Mouse (Mus musculus) heart, embryonic 10.5 days (tissue): ENCODE results near the gene Cxcl10. TPM values are rescaled to one million over a fixed set of nuclear protein-coding genes. Genes with fewer than 3 reads are reported as not detected.

Source experiments
- DNase-seq: peaks from one replicate; pipeline ENCODE4 v3.0.0-alpha.2; 2017; ENCODE audit warnings: low spot score
- H3K27ac ChIP-seq: fragments of 300-500 bp; sonication (generic); 2 replicates; pipeline ENCODE4 v1.5.1; 2016; ENCODE audit warnings: mild to moderate bottlenecking
- H3K27me3 ChIP-seq: fragments of 300-500 bp; sonication (generic); 2 replicates; pipeline ENCODE4 v1.6.1; 2016; ENCODE audit warnings: mild to moderate bottlenecking; ENCODE audit not compliant: poor library complexity, insufficient read depth, severe bottlenecking
- H3K36me3 ChIP-seq: fragments of 300-500 bp; sonication (generic); 2 replicates; pipeline ENCODE4 v1.6.1; 2016; ENCODE audit warnings: mild to moderate bottlenecking, moderate library complexity
- H3K4me1 ChIP-seq: fragments of 300-500 bp; sonication (generic); 2 replicates; pipeline ENCODE4 v1.6.1; 2016; ENCODE audit warnings: mild to moderate bottlenecking
- H3K4me3 ChIP-seq: fragments of 300-500 bp; sonication (generic); 2 replicates; pipeline ENCODE4 v1.5.1; 2016; ENCODE audit warnings: mild to moderate bottlenecking, moderate library complexity
- H3K9me3 ChIP-seq: fragments of 300-500 bp; sonication (generic); 2 replicates; pipeline ENCODE4 v1.6.1; 2016; ENCODE audit warnings: mild to moderate bottlenecking, moderate library complexity
- WGBS: fragments of 180-500 bp; shearing (Covaris S2); methylation state at CpG from one replicate; pipeline ENCODE4 v1.1.7; 2016; 5-methylcytosine and 5-hydroxymethylcytosine counted together
- polyA plus RNA-seq: library from polyadenylated mRNA; unstranded; fragments of >200 nt; fragmentation: Nextera tagmentation; extraction: Ambion mirVana; gene quantifications from 2 replicates; pipeline ENCODE4 v1.2.1, GENCODE M21; 2016

Cxcl10 gene
- 0.64 TPM in 1 of 2 replicates, not detected in the other for polyA plus RNA-seq

DNA sequence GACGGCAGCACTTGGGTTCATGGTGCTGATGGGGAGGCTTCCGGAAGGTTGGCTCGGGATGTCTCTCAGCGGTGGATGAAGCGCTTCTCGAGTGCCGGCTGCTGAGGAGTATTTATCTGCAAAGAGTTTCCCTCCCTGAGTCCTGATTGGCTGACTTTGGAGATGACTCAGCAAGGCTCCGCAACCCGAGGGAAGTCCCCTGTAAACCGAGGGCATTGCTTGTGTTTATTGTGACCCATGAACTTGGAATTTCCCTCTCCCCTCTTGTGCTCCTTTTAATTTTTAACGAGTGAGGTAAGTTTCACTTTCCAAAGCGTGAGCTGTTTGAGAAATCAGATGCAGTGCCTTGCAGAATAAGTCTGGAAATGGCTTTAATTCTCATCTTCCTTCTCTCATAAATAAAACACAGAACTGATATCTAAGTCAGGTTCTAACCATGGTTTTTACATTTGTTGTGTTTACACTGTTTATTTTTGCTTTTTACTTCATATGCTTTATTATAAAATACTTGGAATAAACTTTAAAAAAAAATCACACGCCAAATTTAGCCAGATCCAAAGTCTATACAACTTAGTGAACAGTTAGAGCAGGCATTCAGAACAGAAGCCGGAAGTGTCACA, at the start of gene Cxcl10:
Cxcl10 (minus strand) TSS at position 96 of the 620 bp plus-strand sequence.
- Histone ChIP-seq H3K36me3 (no peaks in the 10 kb centered on the region), H3K27ac (no peak within 1 kb of the TSS), H3K4me3 (peak within 1 kb of the TSS; percentile 38), H3K9me3 (no peaks in the 10 kb centered on the region), H3K27me3 (peaks cover 15% of the 10 kb centered on the region), H3K4me1 (peaks cover 16% of the 10 kb centered on the region)
- WGBS = 21% methylated on average over 14 of the region's 14 CpGs
- DNase-seq = peak; percentile 77

DNA sequence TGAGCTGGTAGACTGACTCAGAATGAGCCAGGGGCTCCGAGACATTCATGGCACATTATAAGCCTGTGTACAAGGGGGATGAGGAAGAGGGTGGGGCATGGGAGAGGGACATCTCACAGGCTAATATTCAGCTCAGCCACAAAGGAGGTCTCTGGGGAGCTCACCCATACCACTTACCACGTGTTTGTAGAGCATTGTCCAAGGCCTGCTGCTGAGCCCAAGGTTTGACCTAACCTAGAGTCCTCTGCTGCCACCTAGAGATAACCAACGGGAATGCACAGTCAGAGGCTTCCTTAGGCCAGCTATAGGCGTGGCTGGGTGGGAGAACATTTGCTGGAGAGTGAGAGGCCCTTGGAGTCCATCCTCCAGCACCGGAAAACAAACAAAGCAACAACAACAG, 49.5 kb upstream of the Cxcl10 start:
- Histone ChIP-seq H3K4me1 (peaks cover 19% of the 10 kb centered on the region), H3K4me3 (no peak overlapping the region), H3K36me3 (no peaks in the 10 kb centered on the region), H3K27ac (peak overlapping the region; percentile 70), H3K27me3 (peaks cover 11% of the 10 kb centered on the region), H3K9me3 (no peaks in the 10 kb centered on the region)
- 23% methylated on average over 5 of the region's 5 CpGs for WGBS
- DNase-seq = peak; percentile 94

DNA sequence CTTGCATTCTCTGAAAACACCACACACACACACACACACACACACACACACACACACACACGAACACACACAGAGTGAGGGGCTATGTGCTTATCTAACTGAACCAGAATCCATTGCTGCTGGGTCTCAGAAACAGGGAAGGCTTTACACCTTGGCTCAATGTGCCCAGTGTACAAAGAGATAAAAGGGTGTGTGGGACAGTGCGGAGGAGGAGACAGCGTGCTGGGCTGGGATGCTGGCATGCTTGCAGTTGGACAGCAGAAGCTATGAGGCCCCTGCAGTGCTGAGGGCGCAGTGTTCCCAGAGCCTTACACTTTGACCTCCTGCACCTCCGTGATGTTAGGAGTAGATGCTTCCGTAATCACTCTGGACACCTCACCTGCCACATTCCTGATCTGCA, 47.8 kb upstream of the Cxcl10 start:
- Histone ChIP-seq H3K9me3 (no peaks in the 10 kb centered on the region), H3K27ac (no peak overlapping the region)
- 67% methylated on average over 6 of the region's 6 CpGs for WGBS

DNA sequence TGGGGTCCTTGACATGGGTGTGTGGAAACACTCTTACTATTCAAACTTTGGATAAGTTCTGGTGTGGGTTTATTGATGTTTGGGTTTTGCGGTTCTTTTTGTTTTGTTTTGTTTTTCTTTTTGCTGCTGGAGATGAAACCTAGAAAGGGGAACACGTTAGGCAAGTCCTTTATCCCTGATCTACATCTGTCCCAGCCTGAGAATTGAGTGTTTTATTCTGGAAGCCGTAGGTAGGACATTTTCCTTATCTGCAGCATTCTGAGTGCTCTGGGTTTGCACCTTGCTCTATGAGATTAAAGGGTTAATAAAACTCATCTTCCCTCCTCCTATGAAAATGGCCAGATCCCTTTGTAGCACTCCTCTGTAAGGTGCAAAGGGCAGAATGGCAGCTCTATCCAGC, 47.1 kb upstream of the Cxcl10 start:
- Histone ChIP-seq H3K9me3 (no peaks in the 10 kb centered on the region), H3K4me1 (peaks cover 37% of the 10 kb centered on the region), H3K4me3 (no peak overlapping the region), H3K27me3 (peaks cover 31% of the 10 kb centered on the region), H3K27ac (no peak overlapping the region), H3K36me3 (no peaks in the 10 kb centered on the region)
- no peak for DNase-seq
- 75% methylated on average over 3 of the region's 3 CpGs for WGBS

More for the DNA sequence above, 47.8 kb upstream of the Cxcl10 start:
- Histone ChIP-seq H3K4me3 (no peak overlapping the region), H3K4me1 (peaks cover 30% of the 10 kb centered on the region), H3K36me3 (no peaks in the 10 kb centered on the region), H3K27me3 (peaks cover 23% of the 10 kb centered on the region)
- DNase-seq = no peak

DNA sequence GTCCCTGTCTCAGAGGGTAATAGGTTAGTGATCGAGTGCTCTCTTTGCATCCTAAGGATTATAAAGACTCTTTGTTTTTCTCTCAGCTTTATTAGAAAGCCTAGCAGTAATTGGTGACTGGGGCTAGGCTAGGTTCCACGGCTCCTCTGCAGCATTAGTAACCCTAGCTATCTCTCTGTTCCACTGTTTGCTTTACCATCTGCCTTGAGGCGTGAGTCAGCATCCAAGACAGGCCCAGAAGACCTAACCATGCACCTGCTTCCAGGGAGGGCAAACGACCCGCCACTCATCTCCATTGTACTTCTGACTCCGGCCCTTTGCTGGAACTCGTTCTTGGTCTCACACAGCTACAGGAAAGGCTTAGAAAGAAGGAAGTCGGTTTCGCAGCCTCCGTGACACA, 45.2 kb upstream of the Cxcl10 start:
- Histone ChIP-seq H3K9me3 (no peaks in the 10 kb centered on the region), H3K27me3 (peaks cover 35% of the 10 kb centered on the region), H3K4me3 (no peak overlapping the region), H3K27ac (no peak overlapping the region), H3K4me1 (peaks cover 51% of the 10 kb centered on the region), H3K36me3 (no peaks in the 10 kb centered on the region)
- peak; percentile 72 for DNase-seq
- WGBS = 62% methylated on average over 10 of the region's 10 CpGs

GRCm38 (mm10) chr5:92392542-92392941, 43.9 kb upstream of the Cxcl10 start:
- H3K4me3 ChIP-seq = peak overlapping the region; percentile 43
- DNase-seq = no peak
- peaks cover 52% of the 10 kb centered on the region for H3K4me1 ChIP-seq
- no peaks in the 10 kb centered on the region for H3K9me3 ChIP-seq
- no peaks in the 10 kb centered on the region for H3K36me3 ChIP-seq
- 31% methylated on average over 18 of the region's 18 CpGs for WGBS
- no peak overlapping the region for H3K27ac ChIP-seq
- H3K27me3 ChIP-seq = peaks cover 35% of the 10 kb centered on the region

DNA sequence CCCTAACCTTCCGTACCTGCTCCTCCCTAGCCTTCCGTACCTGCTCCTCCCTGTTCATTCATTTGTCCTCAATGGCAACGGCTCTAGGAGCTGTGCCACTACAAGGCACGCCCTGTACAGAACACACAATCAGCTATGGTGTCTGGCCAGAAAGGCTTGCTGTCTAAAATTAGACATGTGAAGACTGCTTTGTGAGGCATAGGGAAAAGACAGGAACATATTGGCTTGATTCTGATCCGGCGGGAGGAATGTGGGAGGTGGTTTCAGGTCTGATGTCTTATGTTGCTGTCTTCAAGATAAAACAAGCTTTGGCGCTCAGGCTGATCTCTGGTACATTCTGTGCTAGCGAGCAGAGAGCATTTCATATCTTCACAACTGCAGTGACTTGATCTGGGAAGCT, 41.9 kb upstream of the Cxcl10 start:
- H3K4me3 ChIP-seq = no peak overlapping the region

DNA sequence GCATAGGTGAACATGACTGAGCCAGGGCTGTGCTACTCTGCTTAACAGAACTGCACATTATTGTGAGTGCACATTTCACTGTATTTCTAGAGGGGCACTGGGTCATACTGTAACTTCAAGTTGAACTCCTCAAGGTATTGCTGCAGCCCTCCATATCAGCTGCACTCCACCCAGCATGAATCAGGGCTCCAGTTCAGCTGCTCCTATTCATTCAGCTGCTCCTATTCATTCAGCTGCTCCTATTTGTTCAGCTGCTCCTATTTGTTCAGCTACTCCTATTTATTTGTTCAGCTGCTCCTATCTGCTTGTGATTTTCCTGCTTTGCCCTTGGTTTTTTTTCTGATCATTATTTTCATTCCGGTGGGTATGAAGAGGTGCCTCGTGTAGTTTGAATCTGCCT, 41.3 kb upstream of the Cxcl10 start:
- no peaks in the 10 kb centered on the region for H3K9me3 ChIP-seq
- no peaks in the 10 kb centered on the region for H3K36me3 ChIP-seq
- H3K27ac ChIP-seq = no peak overlapping the region
- H3K4me3 ChIP-seq = no peak overlapping the region
- H3K27me3 ChIP-seq = peaks cover 35% of the 10 kb centered on the region
- peaks cover 59% of the 10 kb centered on the region for H3K4me1 ChIP-seq
- WGBS = 83% methylated on average over 2 of the region's 2 CpGs
- peak; percentile 47 for DNase-seq

More for the DNA sequence above, 41.9 kb upstream of the Cxcl10 start:
- Histone ChIP-seq H3K27ac (peak overlapping the region; percentile 62; the same call in 1 of the 2 replicates), H3K27me3 (peaks cover 35% of the 10 kb centered on the region), H3K9me3 (no peaks in the 10 kb centered on the region), H3K4me1 (peaks cover 59% of the 10 kb centered on the region), H3K36me3 (no peaks in the 10 kb centered on the region)
- DNase-seq = peak; percentile 61
- WGBS = 39% methylated on average over 8 of the region's 8 CpGs

DNA sequence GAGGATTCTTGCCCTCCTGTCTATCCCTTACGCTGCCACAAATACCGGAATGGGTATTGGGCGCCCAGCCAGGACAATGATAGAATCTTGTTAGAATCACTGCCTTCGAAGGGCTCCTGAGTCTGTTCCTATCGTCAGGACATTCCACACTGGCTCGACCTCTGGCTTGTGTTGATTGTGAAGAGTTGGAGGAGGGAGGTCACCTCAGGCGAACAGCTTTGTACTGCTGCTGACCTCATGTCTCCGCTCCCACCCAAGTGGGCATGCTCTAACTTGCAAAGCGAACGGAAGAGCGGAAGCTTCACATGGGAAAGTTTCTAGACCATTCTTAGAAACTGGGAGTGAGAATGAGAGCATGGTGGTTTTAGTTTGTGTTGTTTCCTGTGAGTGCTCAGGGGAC, 38.7 kb upstream of the Cxcl10 start:
- H3K27ac ChIP-seq = peak overlapping the region; percentile 75
- 31% methylated on average over 11 of the region's 11 CpGs for WGBS
- H3K36me3 ChIP-seq = no peaks in the 10 kb centered on the region
- no peaks in the 10 kb centered on the region for H3K9me3 ChIP-seq
- peaks cover 52% of the 10 kb centered on the region for H3K4me1 ChIP-seq
- peaks cover 20% of the 10 kb centered on the region for H3K27me3 ChIP-seq
- DNase-seq = peak; percentile 80
- peak overlapping the region; percentile 7; the same call in 1 of the 2 replicates for H3K4me3 ChIP-seq

DNA sequence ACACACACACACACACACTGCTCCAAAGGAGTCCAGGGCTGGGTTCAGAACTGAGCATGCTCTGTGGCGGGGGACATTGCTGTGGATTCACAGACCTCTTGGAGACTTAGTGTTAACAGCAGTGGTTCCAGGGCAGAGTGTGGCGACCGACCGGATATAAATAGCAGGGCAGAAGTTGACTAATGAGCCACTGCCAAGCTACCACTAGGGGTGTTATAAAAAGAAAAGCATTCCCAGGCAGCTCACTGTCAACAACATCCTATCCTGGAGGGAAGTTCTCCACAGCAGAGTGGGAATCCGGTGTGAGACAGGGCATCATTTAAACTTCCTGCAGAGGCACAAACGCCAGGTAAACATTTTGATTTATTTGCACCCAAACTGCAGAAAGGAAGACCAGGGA, 38.0 kb upstream of the Cxcl10 start:
- Histone ChIP-seq H3K36me3 (no peaks in the 10 kb centered on the region), H3K4me3 (peak overlapping the region; percentile 7; the same call in 1 of the 2 replicates), H3K27ac (peak overlapping the region; percentile 75), H3K4me1 (peaks cover 49% of the 10 kb centered on the region), H3K27me3 (peaks cover 13% of the 10 kb centered on the region; the same call in 1 of the 2 replicates), H3K9me3 (no peaks in the 10 kb centered on the region)
- WGBS = 20% methylated on average over 6 of the region's 6 CpGs
- DNase-seq = no peak

GRCm38 (mm10) chr5:92386102-92386501, 37.4 kb upstream of the Cxcl10 start:
- no peaks in the 10 kb centered on the region for H3K9me3 ChIP-seq
- H3K4me3 ChIP-seq = no peak overlapping the region
- peaks cover 8% of the 10 kb centered on the region; the same call in 1 of the 2 replicates for H3K27me3 ChIP-seq
- peaks cover 44% of the 10 kb centered on the region for H3K4me1 ChIP-seq
- H3K36me3 ChIP-seq = no peaks in the 10 kb centered on the region
- H3K27ac ChIP-seq = peak overlapping the region; percentile 75
- WGBS = 65% methylated on average over 5 of the region's 5 CpGs
- DNase-seq = no peak

GRCm38 (mm10) chr5:92384855-92385254, 36.2 kb upstream of the Cxcl10 start:
- H3K27ac ChIP-seq = no peak overlapping the region
- no peaks in the 10 kb centered on the region for H3K27me3 ChIP-seq
- 52% methylated on average over 7 of the region's 7 CpGs for WGBS
- no peaks in the 10 kb centered on the region for H3K9me3 ChIP-seq
- no peaks in the 10 kb centered on the region for H3K36me3 ChIP-seq
- H3K4me3 ChIP-seq = no peak overlapping the region
- peaks cover 31% of the 10 kb centered on the region for H3K4me1 ChIP-seq
- DNase-seq = no peak

DNA sequence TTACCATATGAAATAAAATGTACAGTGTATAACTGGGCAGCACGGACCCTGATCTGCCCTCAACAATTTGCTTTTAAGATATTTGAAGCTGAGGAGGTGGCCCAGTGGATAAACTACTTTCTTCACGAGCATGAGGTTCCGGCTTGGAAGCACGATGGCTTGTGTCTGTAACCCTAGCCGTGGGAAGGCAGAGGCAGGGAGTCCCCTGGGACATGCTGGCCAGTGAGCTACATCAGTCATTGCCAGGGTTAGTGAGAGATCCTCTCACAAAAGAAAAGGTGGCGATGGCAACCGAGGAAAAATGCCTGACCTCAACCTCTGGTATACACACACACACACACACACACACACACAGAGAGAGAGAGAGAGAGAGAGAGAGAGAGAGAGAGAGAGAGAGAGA, 35.1 kb upstream of the Cxcl10 start:
- 59% methylated on average over 7 of the region's 7 CpGs for WGBS
- no peaks in the 10 kb centered on the region for H3K27me3 ChIP-seq
- H3K27ac ChIP-seq = no peak overlapping the region
- H3K4me3 ChIP-seq = no peak overlapping the region
- DNase-seq = no peak
- H3K36me3 ChIP-seq = no peaks in the 10 kb centered on the region
- H3K4me1 ChIP-seq = peaks cover 24% of the 10 kb centered on the region
- H3K9me3 ChIP-seq = no peaks in the 10 kb centered on the region

DNA sequence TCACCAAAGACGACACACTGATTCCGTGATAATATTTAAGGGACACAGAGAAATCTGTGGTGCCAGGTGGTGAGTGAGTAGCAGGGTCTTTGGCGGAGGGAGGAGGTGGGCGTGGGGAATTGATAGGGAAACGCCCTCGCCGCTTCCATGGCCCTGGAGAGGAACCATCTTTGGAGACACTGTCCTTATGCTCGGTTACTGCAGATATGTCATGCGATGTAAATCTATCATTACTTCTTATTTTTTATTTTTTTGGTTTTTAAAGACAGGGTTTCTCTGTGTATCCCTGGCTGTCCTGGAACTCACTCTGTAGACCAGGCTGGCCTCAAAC, 33.6 kb upstream of the Cxcl10 start:
- DNase-seq = no peak
- H3K27me3 ChIP-seq = no peaks in the 10 kb centered on the region
- no peaks in the 10 kb centered on the region for H3K9me3 ChIP-seq
- H3K27ac ChIP-seq = no peak overlapping the region
- WGBS = 52% methylated on average over 9 of the region's 9 CpGs
- no peak overlapping the region for H3K4me3 ChIP-seq
- H3K36me3 ChIP-seq = no peaks in the 10 kb centered on the region
- peaks cover 17% of the 10 kb centered on the region for H3K4me1 ChIP-seq
